Comparison of ENCODE assay signal across 9 mouse cellular contexts in the genomic region with DNA sequence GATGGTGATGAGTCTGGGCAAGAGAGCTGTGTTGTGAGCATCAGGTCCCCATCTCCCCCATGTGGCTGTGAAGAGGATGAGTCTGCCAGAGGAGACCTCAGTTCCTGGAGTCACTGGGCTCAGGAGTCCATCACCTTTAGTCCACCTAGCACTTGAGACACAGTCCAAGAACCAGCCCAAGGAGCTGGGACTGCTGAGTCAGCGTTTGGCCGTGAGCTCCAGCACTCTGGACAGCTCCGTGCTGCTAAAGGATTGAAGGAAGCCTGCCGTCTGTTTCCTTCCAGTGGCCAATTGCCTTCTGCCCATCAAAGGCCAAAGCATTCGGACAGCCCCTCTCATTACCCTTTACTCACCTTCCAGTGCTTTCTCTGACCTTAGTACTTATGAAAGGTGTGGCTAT. TPM values are rescaled to one million over a fixed set of nuclear protein-coding genes. Genes with fewer than 3 reads are reported as not detected.
DNase-seq lines count a peak whose midpoint lies in the region; ATAC-seq lines count a peak whose summit lies in the region.
"Had no signal": no experiment of that assay in that cellular context is flagged by ENCODE, and none has a peak within 500 bp of the region (broad histone marks: within the 10 kb centered on the region; RNA-seq: fewer than 3 reads in every experiment).

No protein-coding gene starts in this region.

- 18% methylated on average over 5 of the region's 5 CpGs for WGBS in liver, embryonic 12.5 days (ENCODE audit: insufficient replicate concordance)

- H3K4me1 ChIP-seq in liver, embryonic 12.5 days, result no peaks in the 10 kb centered on the region

- no peaks in the 10 kb centered on the region for H3K36me3 ChIP-seq in liver, embryonic 12.5 days

- H3K9ac ChIP-seq in liver, embryonic 12.5 days, result no peak overlapping the region

- DNase-seq in cerebellum, postnatal 10 days, result peak; percentile 55 to 60
- DNase-seq in cerebellum, adult 11 months, result no peak
- peak; percentile 30 for DNase-seq in liver
- DNase-seq in embryo, embryonic 10.5 days (ENCODE audit: low spot score), result peak; percentile 79
- DNase-seq in lung, postnatal 4 days, result peak; percentile 52 to 54
- no peak for DNase-seq in right cerebral cortex, postnatal 25 days

- no peak for ATAC-seq in liver, embryonic 12.5 days
- ATAC-seq in cerebellum, adult (ENCODE audit: insufficient number of reproducible peaks, low FRiP score, low TSS enrichment), result no peak

- H3K27me3 ChIP-seq in liver, embryonic 12.5 days (replicated peaks), result no peaks in the 10 kb centered on the region

- peaks cover 12% of the 10 kb centered on the region; the same call in 1 of the 2 replicates for H3K9me3 ChIP-seq in liver, embryonic 12.5 days (replicated peaks)

- H3K27ac ChIP-seq in liver, embryonic 12.5 days, result no peak overlapping the region

- no peak overlapping the region for H3K4me3 ChIP-seq in liver, embryonic 12.5 days

- no peak overlapping the region for H3K4me2 ChIP-seq in liver, embryonic 12.5 days

RNA-seq across cellular contexts. Expression of gene Hmgb4, which starts 12.1 kb away (rescaled TPM):
- polyA plus RNA-seq in liver, embryonic 12.5 days (2016; fragmentation: Nextera tagmentation; extraction: Ambion mirVana), result not detected in 2 replicates
- polyA plus RNA-seq: spleen, adult 2 months had no signal

Comparison
In these comparisons a context has a peak if more than half of its experiments do, and no peak if none do; other contexts are left out.
1. DNase-seq: peak in cerebellum, postnatal 10 days (2 of 2), liver (single experiment), embryo, embryonic 10.5 days (single experiment) and lung, postnatal 4 days (2 of 2); none in cerebellum, adult 11 months (single experiment) and right cerebral cortex, postnatal 25 days (single experiment).